Mouse (Mus musculus): ENCODE results near the gene Cd2bp2.

GRCm38 (mm10) chr7:127217901-127218642 is 22.2 kb upstream of the Cd2bp2 start:
- TF ChIP-seq CTCF (conservative IDR thresholded peaks at IDR 0.05; ENCODE audit: low read length) (no peak), NANOG (IDR thresholded peaks at IDR 0.05; ENCODE audit: borderline replicate concordance, low read length) (no peak), POU5F1 (IDR thresholded peaks at IDR 0.05; ENCODE audit: borderline replicate concordance, low read length) (no peak)
